Comparison of ENCODE assay signal across 13 mouse cellular contexts in the genomic region with DNA sequence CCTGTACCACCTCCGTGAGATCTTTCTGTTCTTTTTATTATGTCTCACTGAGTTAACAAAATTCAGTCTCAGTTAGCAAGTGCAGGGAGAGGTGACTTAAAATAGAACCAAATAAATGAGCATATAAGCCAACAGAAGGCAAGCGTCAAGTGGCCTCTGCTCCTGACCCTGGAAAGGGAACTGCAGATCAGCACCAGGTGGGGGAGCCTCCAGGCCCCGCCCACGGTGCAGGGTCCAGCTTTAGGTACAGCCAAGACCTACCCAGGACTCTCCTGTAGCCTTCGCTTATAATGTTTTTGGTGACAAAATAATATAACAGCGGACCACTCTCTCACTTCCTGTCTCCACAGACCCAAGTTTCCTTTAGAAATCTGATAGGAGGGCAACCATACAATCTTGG.
DNase-seq lines count a peak whose midpoint lies in the region; ATAC-seq and TF ChIP-seq lines count a peak whose summit lies in the region.
"Had no signal": no experiment of that assay in that cellular context is flagged by ENCODE, and none has a peak within 500 bp of the region (broad histone marks: within the 10 kb centered on the region; RNA-seq: fewer than 3 reads in every experiment).

No protein-coding gene starts in this region.

- no peaks in the 10 kb centered on the region for H3K9me3 ChIP-seq in heart, embryonic 10.5 days
- no peaks in the 10 kb centered on the region for H3K9me3 ChIP-seq in heart, embryonic 11.5 days (replicated peaks; ENCODE audit: control insufficient read depth, low read length)
- no peaks in the 10 kb centered on the region for H3K9me3 ChIP-seq in lung, embryonic 15.5 days
- H3K9me3 ChIP-seq in stomach, postnatal 0 days (ENCODE audit: control insufficient read depth, low read length): no peaks in the 10 kb centered on the region
- H3K9me3 ChIP-seq: limb, embryonic 13.5 days; midbrain, embryonic 13.5 days had no signal

- TF ChIP-seq CTCF in stomach, postnatal 0 days (IDR thresholded peaks at IDR 0.05; ENCODE audit: low read depth): no peak

- no peak overlapping the region for H3K9ac ChIP-seq in heart, embryonic 11.5 days (ENCODE audit: low read depth, low read length)
- H3K9ac ChIP-seq in lung, embryonic 15.5 days: no peak overlapping the region
- no peak overlapping the region for H3K9ac ChIP-seq in stomach, postnatal 0 days (ENCODE audit: low read length)
- H3K9ac ChIP-seq: limb, embryonic 13.5 days; midbrain, embryonic 13.5 days had no signal

- no peak for TF ChIP-seq EP300 in stomach, postnatal 0 days (optimal IDR thresholded peaks at IDR 0.05)

- DNase-seq in heart, embryonic 10.5 days (ENCODE audit: low spot score): no peak
- no peak for DNase-seq in lung, postnatal 10 days
- DNase-seq in kidney, adult 8-10 months: peak; percentile 75 to 80
- DNase-seq in yolk sac, embryonic 10.5 days (ENCODE audit: low spot score): peak; percentile 54
- DNase-seq in stomach, postnatal 0 days (ENCODE audit: low spot score): no peak
- no peak for DNase-seq in adrenal gland, adult 2 months
- DNase-seq: B cell, adult 2 months; cerebellum, adult 9-10 months; heart, postnatal 10 days had no signal

- no peak overlapping the region for H3K4me3 ChIP-seq in heart, embryonic 10.5 days
- H3K4me3 ChIP-seq in heart, embryonic 11.5 days (ENCODE audit: low read depth, low read length): no peak overlapping the region
- H3K4me3 ChIP-seq in lung, embryonic 15.5 days: no peak overlapping the region
- no peak overlapping the region for H3K4me3 ChIP-seq in stomach, postnatal 0 days (ENCODE audit: low read depth, low read length)
- H3K4me3 ChIP-seq: limb, embryonic 13.5 days; midbrain, embryonic 13.5 days had no signal

- no peaks in the 10 kb centered on the region for H3K27me3 ChIP-seq in heart, embryonic 10.5 days (ENCODE audit: insufficient read depth, poor library complexity, severe bottlenecking)
- H3K27me3 ChIP-seq in heart, embryonic 11.5 days (ENCODE audit: control insufficient read depth, insufficient read depth, low read length): no peaks in the 10 kb centered on the region
- H3K27me3 ChIP-seq in lung, embryonic 15.5 days: no peaks in the 10 kb centered on the region
- no peaks in the 10 kb centered on the region for H3K27me3 ChIP-seq in stomach, postnatal 0 days (ENCODE audit: control insufficient read depth, insufficient read depth, low read length)
- H3K27me3 ChIP-seq: midbrain, embryonic 13.5 days had no signal

- no peak overlapping the region for H3K4me2 ChIP-seq in heart, embryonic 11.5 days
- no peak overlapping the region for H3K4me2 ChIP-seq in lung, embryonic 15.5 days
- no peak overlapping the region for H3K4me2 ChIP-seq in stomach, postnatal 0 days (replicated peaks; ENCODE audit: low read depth)
- H3K4me2 ChIP-seq: limb, embryonic 13.5 days; midbrain, embryonic 13.5 days had no signal

- 69% methylated on average over 6 of the region's 6 CpGs for WGBS in heart, embryonic 10.5 days
- 63% methylated on average over 6 of the region's 6 CpGs for WGBS in heart, embryonic 11.5 days (ENCODE audit: insufficient replicate concordance)
- 62% methylated on average over 6 of the region's 6 CpGs for WGBS in lung, embryonic 15.5 days
- 73% methylated on average over 6 of the region's 6 CpGs for WGBS in stomach, postnatal 0 days

- peaks cover 98% of the 10 kb centered on the region for H3K4me1 ChIP-seq in heart, embryonic 10.5 days
- H3K4me1 ChIP-seq in heart, embryonic 11.5 days (ENCODE audit: control insufficient read depth, insufficient read depth, low read length): peaks cover 86% of the 10 kb centered on the region
- peaks cover 76% of the 10 kb centered on the region for H3K4me1 ChIP-seq in lung, embryonic 15.5 days
- H3K4me1 ChIP-seq in stomach, postnatal 0 days (replicated peaks; ENCODE audit: control insufficient read depth, insufficient read depth): peaks cover 10% of the 10 kb centered on the region

- no peak for ATAC-seq in heart, embryonic 11.5 days (replicated peaks; ENCODE audit: insufficient number of reproducible peaks, low FRiP score, low TSS enrichment)
- ATAC-seq in lung, embryonic 15.5 days (ENCODE audit: borderline replicate concordance, extremely low read depth, low FRiP score, low TSS enrichment): no peak
- ATAC-seq in stomach, postnatal 0 days (ENCODE audit: low FRiP score, low TSS enrichment): no peak
- ATAC-seq: midbrain, embryonic 13.5 days had no signal

- H3K36me3 ChIP-seq in heart, embryonic 10.5 days: peaks cover 8% of the 10 kb centered on the region; the same call in 1 of the 2 replicates
- H3K36me3 ChIP-seq in heart, embryonic 11.5 days (ENCODE audit: control insufficient read depth, insufficient read depth, low read length): no peaks in the 10 kb centered on the region
- H3K36me3 ChIP-seq in lung, embryonic 15.5 days: no peaks in the 10 kb centered on the region
- H3K36me3 ChIP-seq in stomach, postnatal 0 days (ENCODE audit: control insufficient read depth, insufficient read depth, low read length): no peaks in the 10 kb centered on the region
- H3K36me3 ChIP-seq: limb, embryonic 13.5 days; midbrain, embryonic 13.5 days had no signal

- peak overlapping the region; percentile 80; the same call in 1 of the 2 replicates for H3K27ac ChIP-seq in heart, embryonic 10.5 days
- H3K27ac ChIP-seq in heart, embryonic 11.5 days (ENCODE audit: low read depth, low read length): no peak overlapping the region; the same call in 1 of the 2 replicates
- H3K27ac ChIP-seq in lung, embryonic 15.5 days: peak overlapping the region; percentile 69; the same call in 1 of the 2 replicates
- H3K27ac ChIP-seq in stomach, postnatal 0 days (replicated peaks): no peak overlapping the region
- H3K27ac ChIP-seq: limb, embryonic 13.5 days had no signal

Comparison
In these comparisons a context has a peak if more than half of its experiments do, and no peak if none do; other contexts are left out.
1. H3K27ac ChIP-seq: peak in heart, embryonic 10.5 days (single experiment) and lung, embryonic 15.5 days (single experiment); none in heart, embryonic 11.5 days (single experiment) and stomach, postnatal 0 days (single experiment).
2. DNase-seq: peak in kidney, adult 8-10 months (2 of 2) and yolk sac, embryonic 10.5 days (single experiment); none in heart, embryonic 10.5 days (single experiment), lung, postnatal 10 days (single experiment), stomach, postnatal 0 days (single experiment) and adrenal gland, adult 2 months (single experiment).